Mouse (Mus musculus): ENCODE data around the gene Arpc2.

Arpc2 gene

GRCm38 (mm10) chr1:74235938-74236589 lies at the start of gene Arpc2:
TSS of gene Arpc2 (plus strand) at chr1:74236084.
- DNase-seq (ENCODE audit: low read depth, low spot score): peak; percentile 94

- DNase-seq (ENCODE audit: low read depth, low spot score): no peak
Observed at GRCm38 (mm10) chr1:74190471-74190870, 45.4 kb upstream of the Arpc2 start.

- no peak for DNase-seq (ENCODE audit: low read depth, low spot score)
Observed at GRCm38 (mm10) chr1:74192711-74193110, 43.2 kb upstream of the Arpc2 start.

GRCm38 (mm10) chr1:74194445-74194844 lies 41.4 kb upstream of the Arpc2 start, which contains the start of gene Cxcr1:
TSS of gene Cxcr1 (minus strand) at chr1:74194631.
- no peak for DNase-seq (ENCODE audit: low read depth, low spot score)

GRCm38 (mm10) chr1:74195961-74196360 lies 39.9 kb upstream of the Arpc2 start:
- no peak for DNase-seq (ENCODE audit: low read depth, low spot score)

GRCm38 (mm10) chr1:74196621-74197419 lies 39.1 kb upstream of the Arpc2 start:
- DNase-seq (ENCODE audit: low read depth, low spot score): no peak

GRCm38 (mm10) chr1:74197726-74198470 lies 38.0 kb upstream of the Arpc2 start:
- no peak for DNase-seq (ENCODE audit: low read depth, low spot score)

- DNase-seq (ENCODE audit: low read depth, low spot score): no peak
Observed at GRCm38 (mm10) chr1:74199046-74199445, 36.8 kb upstream of the Arpc2 start.

GRCm38 (mm10) chr1:74201048-74201844 lies 34.6 kb upstream of the Arpc2 start:
- no peak for DNase-seq (ENCODE audit: low read depth, low spot score)

GRCm38 (mm10) chr1:74203457-74203856 lies 32.4 kb upstream of the Arpc2 start:
- DNase-seq (ENCODE audit: low read depth, low spot score): no peak

GRCm38 (mm10) chr1:74205881-74206280 lies 30.0 kb upstream of the Arpc2 start:
- DNase-seq (ENCODE audit: low read depth, low spot score): peak; percentile 32

- DNase-seq (ENCODE audit: low read depth, low spot score): no peak
Observed at GRCm38 (mm10) chr1:74206642-74207041, 29.2 kb upstream of the Arpc2 start.

- no peak for DNase-seq (ENCODE audit: low read depth, low spot score)
Observed at GRCm38 (mm10) chr1:74207906-74208305, 28.0 kb upstream of the Arpc2 start.

- DNase-seq (ENCODE audit: low read depth, low spot score): no peak
Observed at GRCm38 (mm10) chr1:74208941-74209340, 26.9 kb upstream of the Arpc2 start.

GRCm38 (mm10) chr1:74219922-74220321 lies 16.0 kb upstream of the Arpc2 start:
- DNase-seq (ENCODE audit: low read depth, low spot score): no peak

GRCm38 (mm10) chr1:74227317-74227716 lies 8.6 kb upstream of the Arpc2 start:
- DNase-seq (ENCODE audit: low read depth, low spot score): no peak

- no peak for DNase-seq (ENCODE audit: low read depth, low spot score)
Observed at GRCm38 (mm10) chr1:74229942-74230341, 5.9 kb upstream of the Arpc2 start.

GRCm38 (mm10) chr1:74230992-74231391 lies 4.9 kb upstream of the Arpc2 start:
- no peak for DNase-seq (ENCODE audit: low read depth, low spot score)

GRCm38 (mm10) chr1:74236590-74237317 lies 870 bp downstream of the Arpc2 start:
- peak; percentile 49 for DNase-seq (ENCODE audit: low read depth, low spot score)

- DNase-seq (ENCODE audit: low read depth, low spot score): no peak
Observed at GRCm38 (mm10) chr1:74237671-74238070, 1.8 kb downstream of the Arpc2 start.

GRCm38 (mm10) chr1:74238136-74238535 lies 2.3 kb downstream of the Arpc2 start:
- DNase-seq (ENCODE audit: low read depth, low spot score): no peak
